In genomic region chr8:115427490-115427889, GRCm38 (mm10) we compare ENCODE assay signal across 21 mouse cellular contexts.
DNase-seq lines count a peak whose midpoint lies in the region; ATAC-seq and TF ChIP-seq lines count a peak whose summit lies in the region.
"Had no signal": no experiment of that assay in that cellular context is flagged by ENCODE, and none has a peak within 500 bp of the region (broad histone marks: within the 10 kb centered on the region; RNA-seq: fewer than 3 reads in every experiment).

No protein-coding gene starts in this region.

- no peak for ATAC-seq in liver, embryonic 12.5 days
- ATAC-seq in intestine, embryonic 16.5 days: peak; percentile 38
- ATAC-seq in megakaryocyte progenitor cell, adult 5-6 weeks (replicated peaks; ENCODE audit: poor library complexity): peak; percentile 30; the same call in 1 of the 2 replicates
- ATAC-seq: activated CD4-positive, CD25-positive, alpha-beta regulatory T cell, adult 4 months; forebrain, embryonic 13.5 days; inflammation-experienced regulatory T-cells, adult 6 months; Patski had no signal

- no peak overlapping the region for H3K9ac ChIP-seq in liver, adult 2 months (ENCODE audit: low read depth, low read length)
- H3K9ac ChIP-seq in liver, embryonic 12.5 days: no peak overlapping the region
- no peak overlapping the region for H3K9ac ChIP-seq in intestine, embryonic 16.5 days (ENCODE audit: low read depth, low read length)
- H3K9ac ChIP-seq: forebrain, embryonic 13.5 days; heart, embryonic 13.5 days; hindbrain, embryonic 15.5 days had no signal

- TF ChIP-seq CTCF in liver, adult 2 months (IDR thresholded peaks at IDR 0.05; ENCODE audit: low read depth, low read length): no peak

- H3K4me1 ChIP-seq in liver, adult 2 months (ENCODE audit: control insufficient read depth, insufficient read depth, low read length): peaks cover 6% of the 10 kb centered on the region
- H3K4me1 ChIP-seq in liver, embryonic 12.5 days: 0 out of 2 replicates have a peak, but pooled peaks cover 3% of the 10 kb centered on the region
- H3K4me1 ChIP-seq in intestine, embryonic 16.5 days (ENCODE audit: control insufficient read depth, insufficient read depth, low read length): peaks cover 11% of the 10 kb centered on the region
- H3K4me1 ChIP-seq: heart, embryonic 13.5 days had no signal

- H3K9me3 ChIP-seq in liver, embryonic 12.5 days (replicated peaks): no peaks in the 10 kb centered on the region
- no peaks in the 10 kb centered on the region for H3K9me3 ChIP-seq in intestine, embryonic 16.5 days (ENCODE audit: control insufficient read depth, low read length)
- H3K9me3 ChIP-seq: embryonic facial prominence, embryonic 10.5 days; forebrain, embryonic 13.5 days; heart, embryonic 13.5 days; hindbrain, embryonic 15.5 days had no signal

- H3K36me3 ChIP-seq in liver, adult 2 months (ENCODE audit: control insufficient read depth, insufficient read depth, low read length): no peaks in the 10 kb centered on the region
- no peaks in the 10 kb centered on the region for H3K36me3 ChIP-seq in liver, embryonic 12.5 days
- no peaks in the 10 kb centered on the region for H3K36me3 ChIP-seq in intestine, embryonic 16.5 days (ENCODE audit: control insufficient read depth, insufficient read depth, low read length)
- H3K36me3 ChIP-seq: embryonic facial prominence, embryonic 10.5 days; heart, embryonic 13.5 days; hindbrain, embryonic 15.5 days had no signal

- WGBS in liver, adult 2 months: 42% methylated on average over 3 of the region's 3 CpGs
- WGBS in liver, embryonic 12.5 days (ENCODE audit: insufficient replicate concordance): 40% methylated on average over 3 of the region's 3 CpGs
- 65% methylated on average over 3 of the region's 3 CpGs for WGBS in intestine, embryonic 16.5 days

- DNase-seq in adrenal gland, postnatal 10 days: peak; percentile 25
- no peak for DNase-seq in adrenal gland, adult 18-20 months (ENCODE audit: low spot score in 2 of 2)
- DNase-seq in liver, adult 2 months (ENCODE audit: extremely low read depth, low read depth, low spot score): peak; percentile 75
- DNase-seq in thymus, postnatal 36 days: no peak
- no peak for DNase-seq in thymus, postnatal 0 days (ENCODE audit: low spot score)
- DNase-seq: cerebellum, adult 18-20 months; cerebellum, adult 9-11 months; cerebellum, postnatal 36 days; gastrocnemius, postnatal 10 days; heart, postnatal 36 days; kidney, adult 2 months had no signal

- H3K27ac ChIP-seq in liver, adult 2 months (replicated peaks; ENCODE audit: insufficient read depth, low read depth, low read length): no peak overlapping the region
- H3K27ac ChIP-seq in liver, embryonic 12.5 days: no peak overlapping the region
- no peak overlapping the region for H3K27ac ChIP-seq in intestine, embryonic 16.5 days (ENCODE audit: low read length)
- H3K27ac ChIP-seq: embryonic facial prominence, embryonic 10.5 days; forebrain, embryonic 13.5 days; heart, embryonic 13.5 days; hindbrain, embryonic 15.5 days had no signal

- no peak for TF ChIP-seq POLR2A in liver, adult 2 months (IDR thresholded peaks at IDR 0.05; ENCODE audit: extremely low read depth, insufficient read depth, low read length)

- no peak overlapping the region for H3K4me2 ChIP-seq in liver, embryonic 12.5 days
- no peak overlapping the region for H3K4me2 ChIP-seq in intestine, embryonic 16.5 days (ENCODE audit: low read depth, low read length)
- H3K4me2 ChIP-seq: forebrain, embryonic 13.5 days; heart, embryonic 13.5 days; hindbrain, embryonic 15.5 days had no signal

- no peaks in the 10 kb centered on the region for H3K79me2 ChIP-seq in liver, adult 2 months (ENCODE audit: control insufficient read depth, insufficient read depth, low read length)

- H3K27me3 ChIP-seq in liver, adult 2 months (ENCODE audit: control insufficient read depth, insufficient read depth, low read length): no peaks in the 10 kb centered on the region
- no peaks in the 10 kb centered on the region for H3K27me3 ChIP-seq in liver, embryonic 12.5 days (replicated peaks)
- no peaks in the 10 kb centered on the region for H3K27me3 ChIP-seq in intestine, embryonic 16.5 days (replicated peaks; ENCODE audit: control insufficient read depth, insufficient read depth, low read length)
- H3K27me3 ChIP-seq: heart, embryonic 13.5 days; hindbrain, embryonic 15.5 days had no signal

- no peak overlapping the region for H3K4me3 ChIP-seq in liver, adult 2 months (ENCODE audit: insufficient read depth, low read depth, low read length)
- H3K4me3 ChIP-seq in liver, embryonic 12.5 days: no peak overlapping the region
- H3K4me3 ChIP-seq in intestine, embryonic 16.5 days (ENCODE audit: low read length): no peak overlapping the region
- H3K4me3 ChIP-seq: embryonic facial prominence, embryonic 10.5 days; forebrain, embryonic 13.5 days; heart, embryonic 13.5 days; hindbrain, embryonic 15.5 days had no signal

Comparison
In these comparisons a context has a peak if more than half of its experiments do, and no peak if none do; other contexts are left out.
1. DNase-seq: peak in adrenal gland, postnatal 10 days (single experiment) and liver, adult 2 months (single experiment); none in adrenal gland, adult 18-20 months (0 of 2), thymus, postnatal 36 days (0 of 2) and thymus, postnatal 0 days (single experiment).